In the genomic region with DNA sequence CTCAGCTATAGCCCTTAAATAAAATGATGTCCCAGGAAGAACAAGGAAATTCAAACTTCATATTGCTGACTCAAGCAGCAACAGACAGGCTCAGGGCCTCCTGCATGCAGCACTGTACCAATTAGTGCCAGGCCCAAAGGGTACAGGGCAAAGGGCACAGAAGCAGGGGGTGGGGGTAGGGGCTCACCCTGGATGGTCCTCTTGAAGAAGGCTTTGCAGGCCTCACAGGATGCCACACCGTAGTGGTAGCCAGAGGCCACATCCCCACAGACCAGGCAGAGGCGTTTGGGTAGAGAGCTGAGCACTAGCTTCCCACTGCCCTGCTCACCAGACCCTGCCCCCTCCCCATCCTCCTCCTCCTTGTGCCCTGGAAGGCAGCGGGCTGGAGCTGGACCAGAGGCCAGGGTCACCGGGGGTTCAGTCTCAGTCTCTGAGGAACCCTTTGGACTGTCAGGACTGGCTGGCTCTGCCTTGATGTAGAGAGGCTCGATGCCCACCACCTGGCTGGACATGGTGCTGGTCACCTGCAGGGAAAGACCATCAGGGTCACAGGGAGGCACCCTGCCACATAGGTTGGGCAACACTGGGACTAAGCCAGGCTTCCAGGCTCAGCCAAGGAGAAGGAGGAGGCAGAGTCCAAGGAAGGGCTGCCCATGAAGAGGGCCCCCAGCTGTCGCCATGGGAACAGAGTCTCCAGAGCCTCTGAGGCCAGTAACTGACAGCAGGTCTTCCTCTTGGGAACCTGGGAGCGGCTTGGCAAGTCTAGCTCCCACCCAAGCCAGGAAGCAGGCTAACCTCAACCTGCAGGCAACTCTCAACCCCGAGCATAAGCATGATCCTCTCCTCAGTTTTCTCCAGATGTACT, we compare ENCODE assay signal across 8 mouse cellular contexts. TPM values are rescaled to one million over a fixed set of nuclear protein-coding genes. Genes with fewer than 3 reads are reported as not detected.
DNase-seq lines count a peak whose midpoint lies in the region; ATAC-seq and TF ChIP-seq lines count a peak whose summit lies in the region.

No protein-coding gene starts in this region.

- peaks cover 19% of the 10 kb centered on the region for H3K27me3 ChIP-seq in forebrain, postnatal 0 days (ENCODE audit: insufficient read depth, low read length)
- H3K27me3 ChIP-seq in kidney, embryonic 14.5 days (ENCODE audit: control insufficient read depth, insufficient read depth, low read length) = peaks cover 17% of the 10 kb centered on the region

- H3K36me3 ChIP-seq in forebrain, postnatal 0 days (ENCODE audit: insufficient read depth) = peaks cover 7% of the 10 kb centered on the region
- H3K36me3 ChIP-seq in kidney, embryonic 14.5 days (ENCODE audit: control insufficient read depth, insufficient read depth, low read length) = no peaks in the 10 kb centered on the region; the same call in 1 of the 2 replicates

- WGBS in forebrain, postnatal 0 days = 49% methylated on average over 8 of the region's 8 CpGs
- 31% methylated on average over 8 of the region's 8 CpGs for WGBS in kidney, embryonic 14.5 days

- peak overlapping the region; percentile 88 for H3K4me2 ChIP-seq in forebrain, postnatal 0 days (ENCODE audit: low read depth)
- peak overlapping the region; percentile 91 for H3K4me2 ChIP-seq in kidney, embryonic 14.5 days (replicated peaks; ENCODE audit: low read depth, low read length)

- H3K9ac ChIP-seq in forebrain, postnatal 0 days = peak overlapping the region; percentile 84
- H3K9ac ChIP-seq in kidney, embryonic 14.5 days (ENCODE audit: low read depth, low read length) = peak overlapping the region; percentile 85

- no peaks in the 10 kb centered on the region for H3K9me3 ChIP-seq in forebrain, postnatal 0 days (ENCODE audit: low read length)
- no peaks in the 10 kb centered on the region for H3K9me3 ChIP-seq in kidney, embryonic 14.5 days (ENCODE audit: control insufficient read depth, low read length)

- TF ChIP-seq CTCF in brain, embryonic 14.5 days (IDR thresholded peaks at IDR 0.05; ENCODE audit: borderline replicate concordance, extremely low read depth, insufficient read depth, insufficient read length) = no peak
- no peak for TF ChIP-seq CTCF in forebrain, postnatal 0 days (IDR thresholded peaks at IDR 0.05; ENCODE audit: low read depth)

- H3K4me3 ChIP-seq in forebrain, postnatal 0 days (ENCODE audit: low read depth, low read length) = peak overlapping the region; percentile 98
- H3K4me3 ChIP-seq in kidney, embryonic 14.5 days (ENCODE audit: low read length) = peak overlapping the region; percentile 73

- H3K4me1 ChIP-seq in forebrain, postnatal 0 days (ENCODE audit: insufficient read depth) = peaks cover 10% of the 10 kb centered on the region
- H3K4me1 ChIP-seq in kidney, embryonic 14.5 days (ENCODE audit: control insufficient read depth, insufficient read depth, low read length) = peaks cover 18% of the 10 kb centered on the region

- no peak for TF ChIP-seq POLR2A in brain, embryonic 14.5 days (IDR thresholded peaks at IDR 0.05; ENCODE audit: borderline replicate concordance, extremely low read depth, insufficient read depth, insufficient read length, poor library complexity, severe bottlenecking)

- ATAC-seq in forebrain, postnatal 0 days = no peak
- ATAC-seq in kidney, embryonic 14.5 days (ENCODE audit: low FRiP score, low TSS enrichment) = peak; percentile 7; the same call in 1 of the 2 replicates

- DNase-seq in layer of hippocampus, adult 9-11 months = peak; percentile 39
- no peak for DNase-seq in layer of hippocampus, postnatal 25 days (ENCODE audit: extremely low spot score in 1 of 2, low spot score in 1 of 2)
- peak; percentile 42 for DNase-seq in brain, embryonic 14.5 days (ENCODE audit: low read depth)
- DNase-seq in forebrain, postnatal 0 days = no peak
- DNase-seq in lung, postnatal 14 days = peak; percentile 42
- DNase-seq in testis, postnatal 14 days (ENCODE audit: low spot score) = peak; percentile 62
- no peak for DNase-seq in right cerebral cortex, postnatal 4 days

- H3K27ac ChIP-seq in forebrain, postnatal 0 days (ENCODE audit: low read depth, low read length) = no peak overlapping the region
- H3K27ac ChIP-seq in kidney, embryonic 14.5 days (ENCODE audit: low read depth, low read length) = peak overlapping the region; percentile 71; the same call in 1 of the 2 replicates

RNA-seq across cellular contexts. Expression of a gene that starts 1.5 kb away (rescaled TPM):
- total RNA-seq in layer of hippocampus, postnatal 25 days (2021) = 10 to 100 TPM; 56.2 to 57.7 TPM
- polyA plus RNA-seq in brain, embryonic 14.5 days (2012; rRNA removed) = 35.5 and 41.3 TPM in 2 replicates
- total RNA-seq in forebrain, postnatal 0 days (2014; rRNA removed) = 42.6 and 43.0 TPM in 2 replicates
- polyA plus RNA-seq in forebrain, postnatal 0 days (2015; fragmentation: Nextera tagmentation; extraction: Ambion mirVana) = 6.4 and 8.4 TPM in 2 replicates
- polyA plus RNA-seq in kidney, embryonic 14.5 days (2014; fragmentation: Nextera tagmentation; extraction: Ambion mirVana) = 5.2 and 9.0 TPM in 2 replicates

RNA-seq across cellular contexts. Expression of a gene that starts 5.1 kb away (rescaled TPM):
- 10 to 100 TPM; 11.0 to 12.1 TPM for total RNA-seq in layer of hippocampus, postnatal 25 days (2021)
- 1.0 and 1.5 TPM in 2 replicates for polyA plus RNA-seq in brain, embryonic 14.5 days (2012; rRNA removed)
- total RNA-seq in forebrain, postnatal 0 days (2014; rRNA removed) = 0.71 and 1.6 TPM in 2 replicates
- polyA plus RNA-seq in forebrain, postnatal 0 days (2015; fragmentation: Nextera tagmentation; extraction: Ambion mirVana) = 1.2 and 2.4 TPM in 2 replicates
- 2.1 and 3.8 TPM in 2 replicates for polyA plus RNA-seq in kidney, embryonic 14.5 days (2014; fragmentation: Nextera tagmentation; extraction: Ambion mirVana)

RNA-seq across cellular contexts. Expression of a gene that starts 10.2 kb away (rescaled TPM):
- total RNA-seq in layer of hippocampus, postnatal 25 days (2021) = 100 to 1,000 TPM; 384 to 436 TPM
- 169 and 176 TPM in 2 replicates for polyA plus RNA-seq in brain, embryonic 14.5 days (2012; rRNA removed)
- total RNA-seq in forebrain, postnatal 0 days (2014; rRNA removed) = 182 and 199 TPM in 2 replicates
- 424 and 467 TPM in 2 replicates for polyA plus RNA-seq in forebrain, postnatal 0 days (2015; fragmentation: Nextera tagmentation; extraction: Ambion mirVana)
- 177 and 235 TPM in 2 replicates for polyA plus RNA-seq in kidney, embryonic 14.5 days (2014; fragmentation: Nextera tagmentation; extraction: Ambion mirVana)

RNA-seq across cellular contexts. Expression of a gene that starts 10.6 kb away (rescaled TPM):
- total RNA-seq in layer of hippocampus, postnatal 25 days (2021) = 10 to 100 TPM; 40.7 to 43.9 TPM
- polyA plus RNA-seq in brain, embryonic 14.5 days (2012; rRNA removed) = 117 and 158 TPM in 2 replicates
- total RNA-seq in forebrain, postnatal 0 days (2014; rRNA removed) = 52.3 and 69.6 TPM in 2 replicates
- 102 and 103 TPM in 2 replicates for polyA plus RNA-seq in forebrain, postnatal 0 days (2015; fragmentation: Nextera tagmentation; extraction: Ambion mirVana)
- 164 and 181 TPM in 2 replicates for polyA plus RNA-seq in kidney, embryonic 14.5 days (2014; fragmentation: Nextera tagmentation; extraction: Ambion mirVana)

RNA-seq across cellular contexts. Expression of a gene that starts 14.2 kb away (rescaled TPM):
- total RNA-seq in layer of hippocampus, postnatal 25 days (2021) = 10 to 100 TPM; 18.4 to 20.2 TPM
- 1.2 and 2.1 TPM in 2 replicates for polyA plus RNA-seq in brain, embryonic 14.5 days (2012; rRNA removed)
- 8.8 and 12.7 TPM in 2 replicates for total RNA-seq in forebrain, postnatal 0 days (2014; rRNA removed)
- 8.6 and 8.7 TPM in 2 replicates for polyA plus RNA-seq in forebrain, postnatal 0 days (2015; fragmentation: Nextera tagmentation; extraction: Ambion mirVana)
- polyA plus RNA-seq in kidney, embryonic 14.5 days (2014; fragmentation: Nextera tagmentation; extraction: Ambion mirVana) = 0.12 and 0.51 TPM in 2 replicates

Comparison
In these comparisons a context has a peak if more than half of its experiments do, and no peak if none do; other contexts are left out.
1. DNase-seq: peak in layer of hippocampus, adult 9-11 months (single experiment), brain, embryonic 14.5 days (single experiment), lung, postnatal 14 days (single experiment) and testis, postnatal 14 days (single experiment); none in layer of hippocampus, postnatal 25 days (0 of 2), forebrain, postnatal 0 days (single experiment) and right cerebral cortex, postnatal 4 days (single experiment).